Mouse (Mus musculus) lung, adult 2 months (tissue): ENCODE measurements at regions not wholly inside any gene's neighbourhood (a gene's known extent, or its start where the extent isn't known, plus 50 kb on each side); places are given as distances from the start of the nearest gene placed in this dataset.

Experiments used
- DNase-seq: peaks from one replicate; pipeline ENCODE4 v3.0.0; 2022
- H3K4me1 ChIP-seq: fragments of 200-500 bp; 2 replicates; pipeline ENCODE4 v1.6.1; 2011; ENCODE audit warnings: low read length; ENCODE audit not compliant: control insufficient read depth, insufficient read depth
- H3K4me3 ChIP-seq: fragments of 200-500 bp; replicated peaks from 2 replicates; pipeline ENCODE3; 2011; ENCODE audit warnings: low read depth, mild to moderate bottlenecking, control low read depth, low read length; ENCODE audit errors: extremely low read depth
- CTCF ChIP-seq: fragments of 200-500 bp; IDR thresholded peaks from 2 replicates; pipeline ENCODE4 v1.5.1; 2011; ENCODE audit warnings: mild to moderate bottlenecking, low read length, control low read depth; ENCODE audit not compliant: insufficient read depth
- POLR2A ChIP-seq: fragments of 200-500 bp; IDR thresholded peaks from 2 replicates; pipeline ENCODE4 v1.6.1; 2011; ENCODE audit warnings: low read depth, mild to moderate bottlenecking, control low read depth, low read length, borderline replicate concordance; ENCODE audit errors: extremely low read depth
- WGBS: fragments of 180-500 bp; shearing (Covaris S2); methylation state at CpG from one replicate; pipeline ENCODE4 v1.1.7; 2018; 5-methylcytosine and 5-hydroxymethylcytosine counted together

DNA sequence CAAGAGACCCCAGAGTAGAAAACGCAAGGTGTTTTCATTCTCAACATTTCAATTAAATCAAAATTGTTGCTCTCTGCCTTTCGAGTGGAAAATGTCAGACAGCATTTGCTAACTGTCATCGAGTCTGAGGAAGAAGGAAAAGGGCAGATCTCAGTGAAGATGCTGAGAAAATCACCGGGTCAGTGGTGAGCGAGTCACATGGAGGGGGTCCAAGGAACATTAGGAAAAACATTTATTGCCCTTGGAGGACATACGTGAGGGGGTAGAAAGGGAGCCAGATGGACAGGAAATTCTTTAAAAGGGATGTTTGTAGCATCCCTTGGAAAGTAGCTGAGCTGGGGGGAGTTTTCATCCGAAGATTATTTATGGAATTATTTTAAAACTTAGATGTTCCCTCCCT, 425.4 kb upstream of the Rgma start:
- Histone ChIP-seq H3K4me1 (no peaks in the 10 kb centered on the region), H3K4me3 (no peak overlapping the region)
- 44% methylated on average over 7 of the region's 7 CpGs for WGBS
- DNase-seq: no peak
- TF ChIP-seq POLR2A: no peak
- TF ChIP-seq CTCF: no peak

DNA sequence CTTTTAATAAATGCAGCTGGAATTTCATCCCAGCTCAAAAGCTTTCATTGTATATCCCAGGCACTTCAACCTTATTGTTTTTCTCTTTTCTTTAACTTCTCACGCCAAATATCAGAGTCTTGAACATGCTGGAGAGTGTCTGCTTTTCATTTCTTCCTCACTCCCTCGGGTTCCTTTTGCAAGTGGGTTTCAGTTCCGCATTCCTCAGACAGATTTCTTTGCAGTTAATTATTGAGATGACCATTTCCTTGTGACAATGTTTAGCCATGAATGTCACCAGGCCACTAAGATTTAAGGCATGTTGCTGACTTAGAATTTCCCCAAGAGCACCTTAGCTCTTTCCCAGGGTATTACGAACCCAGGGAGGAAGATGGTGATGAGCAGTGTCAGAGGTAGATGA, 417.6 kb upstream of the Rgma start:
- DNase-seq: no peak
- Histone ChIP-seq H3K4me3 (no peak overlapping the region), H3K4me1 (no peaks in the 10 kb centered on the region)
- TF ChIP-seq POLR2A: no peak
- no peak for TF ChIP-seq CTCF
- 59% methylated on average over 4 of the region's 4 CpGs for WGBS

DNA sequence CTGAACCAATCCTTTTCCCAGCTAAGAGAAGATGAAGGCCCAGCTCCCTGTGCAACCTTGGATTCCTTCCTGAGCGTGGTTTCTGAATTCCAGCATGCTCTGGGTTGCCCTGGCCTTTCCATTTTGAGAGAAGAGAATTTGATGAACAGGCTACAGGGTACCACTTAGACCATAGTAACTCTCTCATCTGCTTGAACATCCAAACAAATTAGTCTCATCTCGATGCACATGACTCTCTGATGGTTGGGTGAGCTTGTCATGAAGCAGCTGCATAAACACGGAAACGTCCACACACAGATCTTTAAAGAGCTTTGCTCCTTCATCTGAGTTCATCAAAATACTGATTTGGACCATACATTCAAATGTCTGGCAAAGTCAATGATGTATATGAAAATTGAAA, 414.0 kb upstream of the Rgma start:
- H3K4me1 ChIP-seq: no peaks in the 10 kb centered on the region
- 66% methylated on average over 4 of the region's 4 CpGs for WGBS
- DNase-seq: no peak
- no peak for TF ChIP-seq POLR2A
- no peak for TF ChIP-seq CTCF
- H3K4me3 ChIP-seq: no peak overlapping the region

GRCm38 (mm10) chr7:72962815-72963214, 412.5 kb upstream of the Rgma start:
- Histone ChIP-seq H3K4me1 (no peaks in the 10 kb centered on the region), H3K4me3 (no peak overlapping the region)
- no peak for DNase-seq
- WGBS: 51% methylated on average over 3 of the region's 3 CpGs
- no peak for TF ChIP-seq CTCF
- TF ChIP-seq POLR2A: no peak

DNA sequence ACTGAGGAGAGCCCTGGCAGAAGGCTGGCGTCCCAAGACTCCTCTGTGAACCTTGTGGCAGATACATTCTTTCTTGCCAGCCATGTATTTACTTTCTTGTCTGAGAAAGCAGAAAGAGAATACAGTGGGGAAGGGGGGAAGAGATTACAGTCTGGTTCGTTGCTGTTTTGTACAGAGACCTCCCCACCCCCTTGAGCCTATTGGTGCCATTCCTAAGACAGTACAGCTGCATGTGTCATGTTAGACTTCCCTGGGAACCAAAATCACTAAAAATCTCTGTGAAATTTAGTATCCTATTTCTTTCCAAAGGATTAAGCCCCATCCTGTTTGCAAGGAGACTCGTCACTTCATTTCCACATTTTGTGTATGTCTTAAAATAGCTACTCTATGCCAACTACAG, 411.4 kb upstream of the Rgma start:
- DNase-seq: no peak
- WGBS: 62% methylated on average over 3 of the region's 3 CpGs
- TF ChIP-seq CTCF (no peak), POLR2A (no peak)
- H3K4me3 ChIP-seq: no peak overlapping the region
- no peaks in the 10 kb centered on the region for H3K4me1 ChIP-seq

- no peak for DNase-seq
- TF ChIP-seq POLR2A: no peak
- no peak for TF ChIP-seq CTCF
- H3K4me3 ChIP-seq: no peak overlapping the region
- H3K4me1 ChIP-seq: no peaks in the 10 kb centered on the region; the same call in 1 of the 2 replicates
- 63% methylated on average over 4 of the region's 4 CpGs for WGBS
Measured at GRCm38 (mm10) chr7:72968193-72968592, 407.1 kb upstream of the Rgma start.

- WGBS: 65% methylated on average over 5 of the region's 5 CpGs
- no peak for DNase-seq
- TF ChIP-seq POLR2A: no peak
- TF ChIP-seq CTCF: no peak
- H3K4me3 ChIP-seq: no peak overlapping the region
- H3K4me1 ChIP-seq: no peaks in the 10 kb centered on the region; the same call in 1 of the 2 replicates
Measured at GRCm38 (mm10) chr7:72971506-72972267, 403.6 kb upstream of the Rgma start.

DNA sequence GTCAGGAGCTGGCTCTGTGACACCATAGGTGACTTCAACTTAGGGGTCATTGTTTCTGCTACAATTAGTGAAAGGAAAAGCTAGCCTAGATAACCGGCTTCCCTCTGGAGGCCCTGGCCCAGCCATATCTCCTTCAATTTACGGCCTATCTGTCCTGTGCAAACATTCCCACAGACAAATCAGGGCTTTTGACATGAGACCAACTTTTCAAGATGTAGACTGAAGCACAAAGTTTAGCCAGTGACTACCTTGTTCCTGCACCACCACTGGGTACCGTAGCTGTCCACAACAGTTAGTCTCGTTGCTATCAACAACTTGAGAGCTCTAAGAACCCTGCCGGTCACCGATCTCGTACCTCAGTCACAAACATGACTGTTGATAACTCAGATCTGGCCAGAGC, 402.9 kb upstream of the Rgma start:
- H3K4me1 ChIP-seq: no peaks in the 10 kb centered on the region; the same call in 1 of the 2 replicates
- DNase-seq: no peak

DNA sequence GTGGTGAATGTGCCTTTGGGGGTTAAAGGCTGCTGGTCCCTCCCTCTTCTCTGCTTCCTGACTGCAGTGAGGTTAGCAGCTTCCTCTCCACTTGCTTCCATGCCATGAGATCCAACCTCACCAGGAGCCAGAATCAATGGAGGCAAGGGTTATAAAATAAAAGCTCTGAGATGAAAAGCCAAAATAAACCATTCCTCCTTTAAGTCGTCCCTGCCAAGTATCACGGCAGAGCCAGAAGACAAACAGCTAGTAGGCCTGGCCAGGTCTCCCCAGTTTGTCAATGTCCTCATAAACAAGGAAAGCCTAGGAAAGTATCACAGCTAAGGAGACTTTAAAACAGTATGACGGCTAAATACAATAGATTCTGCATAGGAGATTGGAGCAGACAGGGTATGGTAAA, 401.5 kb upstream of the Rgma start:
- no peak for DNase-seq
- 73% methylated on average over 3 of the region's 3 CpGs for WGBS
- Histone ChIP-seq H3K4me3 (no peak overlapping the region), H3K4me1 (no peaks in the 10 kb centered on the region; the same call in 1 of the 2 replicates)
- TF ChIP-seq CTCF (no peak), POLR2A (no peak)

More for the DNA sequence above, 402.9 kb upstream of the Rgma start:
- 50% methylated on average over 7 of the region's 7 CpGs for WGBS
- H3K4me3 ChIP-seq: no peak overlapping the region
- TF ChIP-seq POLR2A (no peak), CTCF (no peak)

DNA sequence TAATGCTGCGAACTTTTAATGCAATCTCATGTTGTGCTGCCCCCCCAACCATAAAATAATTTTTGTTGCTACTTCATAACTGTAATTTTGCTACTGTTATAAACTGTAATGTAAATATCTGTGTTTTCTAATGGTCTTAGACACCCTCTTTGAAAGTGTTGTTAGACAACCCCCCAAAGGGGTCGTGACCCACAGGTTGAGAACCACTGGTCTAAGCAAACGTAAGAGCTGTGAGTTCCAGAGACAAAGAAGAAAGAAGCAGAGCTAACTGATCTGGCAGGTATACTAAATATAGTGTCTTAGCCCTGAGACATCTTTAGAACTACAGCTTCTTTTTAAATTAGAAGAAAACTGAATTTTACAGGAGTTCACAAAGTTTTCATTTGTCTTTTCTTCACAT, 400.9 kb upstream of the Rgma start:
- H3K4me3 ChIP-seq: no peak overlapping the region
- H3K4me1 ChIP-seq: no peaks in the 10 kb centered on the region; the same call in 1 of the 2 replicates
- TF ChIP-seq POLR2A (no peak), CTCF (no peak)
- DNase-seq: no peak
- WGBS: 86% methylated on average over 3 of the region's 3 CpGs
